Mouse (Mus musculus) skeletal muscle tissue, adult 2 months (tissue): ENCODE measurements around the gene Fcmr.

Source experiments
- DNase-seq: peaks from one replicate; pipeline ENCODE4 v3.0.0-alpha.2; 2012; ENCODE audit warnings: low read depth, low spot score

Gene Fcmr

GRCm38 (mm10) chr1:130865541-130866221 is at the start of gene Fcmr:
Fcmr (plus strand) TSS chr1:130865669.
- peak; percentile 7 for DNase-seq

GRCm38 (mm10) chr1:130819737-130820136 is 45.7 kb upstream of the Fcmr start:
- DNase-seq = no peak

DNA sequence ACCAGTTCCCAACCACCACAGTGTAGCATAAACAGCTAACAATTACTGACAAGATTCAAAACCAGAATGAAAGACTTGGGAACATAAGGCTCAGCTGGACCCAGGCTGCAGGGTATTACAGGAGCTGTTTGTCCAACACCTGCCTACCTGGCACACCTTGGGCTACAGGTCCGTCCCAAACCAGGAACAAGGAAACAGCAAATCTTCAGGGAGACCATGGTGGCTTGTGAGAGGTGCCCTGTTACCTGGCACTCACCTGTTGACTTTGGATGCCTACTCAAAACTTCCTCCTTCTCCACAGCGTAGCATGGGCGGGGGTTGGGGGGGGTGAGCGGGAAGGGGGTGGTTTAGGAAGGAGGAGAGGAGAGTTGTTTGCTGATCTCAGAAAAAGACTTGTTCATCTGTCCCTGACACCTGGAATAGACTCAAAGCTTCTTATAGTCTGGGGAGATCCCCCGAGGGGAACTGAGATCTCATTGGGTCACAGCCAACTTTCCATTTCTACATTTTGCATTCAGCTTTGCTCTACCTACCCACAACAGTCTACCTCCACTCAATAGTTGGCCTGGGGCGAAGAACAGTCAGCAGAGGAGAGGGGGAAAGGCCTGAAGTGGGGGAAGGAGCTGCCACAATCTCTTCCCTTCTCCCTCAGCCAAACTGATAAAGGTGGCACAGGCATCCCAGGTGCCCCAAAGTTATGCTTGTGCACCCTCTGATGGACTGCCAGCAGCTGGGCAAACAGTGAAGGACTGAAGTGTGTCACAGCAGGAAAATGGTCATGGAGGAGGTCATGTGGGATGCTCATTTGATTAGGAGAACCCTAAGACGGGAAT is 44.9 kb upstream of the Fcmr start:
- DNase-seq = peak; percentile 20

- DNase-seq = no peak
Measured at GRCm38 (mm10) chr1:130821149-130821471, 44.4 kb upstream of the Fcmr start.

- DNase-seq = no peak
Measured at GRCm38 (mm10) chr1:130821911-130822625, 43.4 kb upstream of the Fcmr start.

DNA sequence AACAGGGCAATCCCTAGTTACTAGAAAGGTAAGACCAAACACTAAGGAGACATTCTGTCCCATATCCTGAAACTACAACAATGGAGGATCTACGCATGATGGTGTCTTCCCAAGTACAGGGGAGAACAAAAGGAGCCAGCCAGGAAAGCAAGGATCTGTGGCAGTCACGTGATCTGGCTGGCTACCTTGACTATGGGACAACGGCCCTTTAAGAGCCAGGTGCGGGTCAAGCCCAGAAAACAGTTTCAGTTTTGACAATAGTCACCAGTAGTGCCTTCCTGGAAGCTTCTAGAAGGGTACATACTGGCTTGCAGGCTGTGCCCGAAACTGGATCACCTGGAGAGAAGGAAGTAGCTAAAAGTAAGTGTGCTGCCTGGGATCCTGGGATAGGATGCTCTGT is 39.0 kb upstream of the Fcmr start, which contains the start of gene Pigr:
Gene Pigr (plus strand): TSS at position 237 of the 400 bp plus-strand sequence.
- no peak for DNase-seq

DNA sequence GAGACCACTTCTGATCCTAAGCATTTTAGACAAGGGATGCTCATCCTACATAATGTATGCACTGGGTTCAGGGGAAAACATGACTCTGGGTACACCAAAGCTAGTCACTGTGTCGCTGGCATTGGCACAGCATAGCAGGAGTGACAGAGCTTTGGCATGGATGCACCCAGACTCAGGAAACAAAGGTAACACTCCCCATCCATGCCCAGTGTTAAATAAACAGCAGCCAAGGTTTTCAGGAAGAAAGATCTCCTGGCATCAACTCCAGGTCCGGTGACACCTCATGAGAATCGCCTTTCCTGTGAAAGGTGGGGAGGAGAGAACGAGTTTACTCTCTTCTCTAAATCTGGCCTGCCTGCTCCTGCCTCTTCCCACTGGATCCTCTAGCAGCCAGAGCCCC is 36.8 kb upstream of the Fcmr start:
- no peak for DNase-seq

DNA sequence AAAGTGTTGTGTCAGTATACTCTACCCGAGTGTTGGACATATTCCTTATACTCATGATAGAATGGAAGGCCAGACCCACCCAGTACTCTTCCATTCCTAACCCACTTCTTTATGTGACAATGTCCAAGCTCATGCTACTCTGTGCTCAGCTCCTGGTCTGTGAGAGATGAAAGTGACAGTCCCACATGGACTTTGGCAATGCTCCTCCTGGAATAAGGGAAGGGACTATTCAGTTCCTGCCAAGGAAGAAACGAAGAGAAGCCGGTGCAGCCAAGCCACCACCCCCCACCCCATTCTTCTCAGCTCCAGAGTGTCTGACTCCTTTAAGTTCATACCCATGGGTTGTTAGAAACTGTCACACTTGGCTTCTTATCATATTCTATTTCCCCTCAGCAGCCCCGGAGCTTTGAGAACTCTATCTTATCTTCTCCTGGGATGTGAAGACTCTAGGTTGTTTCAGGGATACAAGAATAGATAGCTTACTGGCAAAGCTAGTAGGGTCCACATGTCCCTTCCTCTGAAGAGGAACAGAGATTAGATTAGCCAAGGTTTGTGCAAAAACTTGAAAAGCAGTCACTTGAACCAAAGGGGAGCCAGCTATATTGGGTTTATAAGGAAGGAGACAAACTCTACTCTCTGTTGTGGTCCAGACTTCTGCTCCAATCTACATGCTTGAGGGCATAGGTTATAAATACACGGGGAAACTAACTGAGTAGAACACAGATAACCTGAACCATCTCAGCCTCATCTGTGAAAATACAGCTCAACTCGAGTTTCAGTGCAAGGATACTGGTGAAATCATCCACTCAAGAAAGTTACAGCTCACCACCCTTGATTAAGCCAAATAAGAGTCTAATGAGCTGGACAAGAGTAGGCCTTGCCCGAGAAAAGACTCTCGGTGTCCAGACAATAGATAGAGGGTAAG is 35.3 kb upstream of the Fcmr start:
- no peak for DNase-seq

DNA sequence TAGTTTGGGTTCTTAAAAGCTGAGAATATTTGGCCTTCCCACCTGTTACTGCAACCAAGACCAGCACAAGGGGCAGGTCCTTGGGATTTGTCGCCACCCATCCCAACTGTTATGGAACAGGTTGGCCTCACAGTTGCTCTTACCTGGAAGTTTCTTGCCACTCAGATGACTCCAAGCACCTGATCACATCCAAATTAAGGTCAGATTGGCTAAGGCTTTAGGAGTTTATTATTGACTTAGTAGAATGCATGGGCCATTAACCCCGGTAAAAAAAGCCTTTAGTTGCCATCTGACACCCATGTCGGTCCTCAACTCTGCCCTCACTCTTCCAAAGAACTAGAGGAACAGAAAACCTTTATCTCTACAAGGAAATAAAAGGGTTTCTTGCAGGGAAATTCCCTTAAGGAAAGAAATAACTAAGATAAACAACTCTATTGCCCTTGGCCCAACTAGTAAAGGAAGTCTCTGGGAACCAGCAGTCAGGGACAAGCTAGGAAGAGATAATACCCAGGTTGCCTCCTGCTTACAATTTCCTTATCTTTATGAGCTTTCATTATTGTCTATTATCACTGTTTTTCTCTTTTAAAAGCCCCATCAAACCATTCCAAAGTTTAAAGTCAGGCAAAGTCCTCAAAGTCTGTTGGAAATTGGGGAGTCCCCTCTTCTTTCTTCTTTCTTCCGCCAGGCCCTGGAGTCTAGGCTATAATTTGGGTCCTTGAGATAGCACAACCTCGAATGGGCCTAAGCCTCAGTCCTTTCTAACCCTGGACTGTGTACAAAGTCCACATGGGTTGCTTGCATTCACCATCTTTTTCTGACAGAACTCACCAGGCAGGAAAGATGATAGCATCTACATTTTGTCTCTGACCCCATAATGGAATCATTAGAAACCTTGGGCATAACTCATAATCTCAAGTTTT is 33.0 kb upstream of the Fcmr start:
- DNase-seq = no peak

GRCm38 (mm10) chr1:130835161-130835936 is 30.1 kb upstream of the Fcmr start:
- no peak for DNase-seq

DNA sequence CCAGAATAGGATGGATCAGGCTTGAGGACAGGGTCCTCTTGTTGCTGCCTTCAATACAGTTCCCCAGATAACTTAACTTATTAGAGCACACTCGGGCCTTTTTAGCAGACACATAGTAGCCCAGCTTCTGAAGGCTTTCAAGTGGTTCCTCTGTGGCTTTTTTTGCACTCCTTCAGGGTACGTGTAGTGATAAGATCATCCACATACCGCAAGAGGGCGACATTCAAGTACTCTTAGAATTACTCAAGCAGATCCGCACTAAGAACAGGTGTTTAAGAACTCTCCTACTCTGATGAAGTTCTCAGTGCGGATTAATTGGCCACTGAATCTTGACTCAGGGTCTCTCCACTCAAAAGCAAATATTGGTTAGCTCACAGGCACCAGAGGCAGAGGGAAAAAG is 27.2 kb upstream of the Fcmr start:
- no peak for DNase-seq

- DNase-seq = no peak
Measured at GRCm38 (mm10) chr1:130840599-130841379, 24.7 kb upstream of the Fcmr start.

DNA sequence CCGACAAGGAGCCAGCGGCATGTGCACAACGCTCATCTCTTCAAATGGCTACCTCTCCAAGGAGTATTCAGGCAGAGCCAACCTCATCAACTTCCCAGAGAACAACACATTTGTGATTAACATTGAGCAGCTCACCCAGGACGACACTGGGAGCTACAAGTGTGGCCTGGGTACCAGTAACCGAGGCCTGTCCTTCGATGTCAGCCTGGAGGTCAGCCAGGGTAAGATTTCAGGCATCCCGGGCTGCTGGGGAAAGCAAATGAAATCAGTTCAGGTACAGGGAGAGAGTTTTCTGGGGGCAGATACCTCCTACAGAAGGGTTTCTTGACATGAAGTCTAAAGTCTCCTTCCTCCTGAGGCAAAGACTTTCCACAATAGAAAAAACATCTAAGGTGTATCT is 23.8 kb upstream of the Fcmr start:
- DNase-seq = no peak

DNA sequence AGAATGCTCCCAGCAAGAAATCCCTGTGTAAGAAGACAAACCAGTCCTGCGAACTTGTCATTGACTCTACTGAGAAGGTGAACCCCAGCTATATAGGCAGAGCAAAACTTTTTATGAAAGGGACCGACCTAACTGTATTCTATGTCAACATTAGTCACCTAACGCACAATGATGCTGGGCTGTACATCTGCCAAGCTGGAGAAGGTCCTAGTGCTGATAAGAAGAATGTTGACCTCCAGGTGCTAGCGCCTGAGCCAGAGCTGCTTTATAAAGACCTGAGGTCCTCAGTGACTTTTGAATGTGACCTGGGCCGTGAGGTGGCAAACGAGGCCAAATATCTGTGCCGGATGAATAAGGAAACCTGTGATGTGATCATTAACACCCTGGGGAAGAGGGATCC is 21.0 kb upstream of the Fcmr start:
- DNase-seq = no peak

DNA sequence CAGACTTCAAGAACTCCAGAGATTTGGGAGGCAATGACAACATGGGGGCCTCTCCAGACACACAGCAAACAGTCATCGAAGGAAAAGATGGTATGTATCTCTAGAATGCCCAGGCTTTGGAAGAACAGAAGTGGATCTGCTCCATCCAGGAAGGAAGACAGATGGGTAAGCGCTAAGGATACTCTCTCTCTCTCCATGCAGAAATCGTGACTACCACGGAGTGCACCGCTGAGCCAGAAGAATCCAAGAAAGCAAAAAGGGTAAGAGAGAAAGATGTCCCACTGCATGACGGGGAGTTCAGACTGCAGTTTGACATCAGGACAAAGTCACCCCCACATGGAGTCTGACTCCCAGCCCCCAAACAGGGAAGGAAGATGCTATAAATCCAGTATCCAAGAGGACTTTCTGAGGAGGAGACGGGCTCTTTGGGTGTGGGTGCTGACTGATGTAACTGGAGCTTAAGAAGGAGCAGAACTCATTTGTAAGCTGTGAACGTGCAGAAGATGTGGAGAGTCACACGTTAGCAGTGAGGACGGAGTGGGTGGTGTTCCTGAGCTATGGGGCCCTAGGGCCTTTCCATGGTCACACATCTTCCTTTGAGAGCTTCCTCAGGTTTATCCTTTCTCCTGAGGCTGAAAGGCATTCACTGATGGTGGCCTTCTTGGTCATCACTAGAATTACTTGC is 15.8 kb upstream of the Fcmr start:
- DNase-seq = no peak

GRCm38 (mm10) chr1:130850405-130850804 is 15.1 kb upstream of the Fcmr start:
- DNase-seq = no peak

GRCm38 (mm10) chr1:130854819-130855218 is 10.7 kb upstream of the Fcmr start:
- no peak for DNase-seq

DNA sequence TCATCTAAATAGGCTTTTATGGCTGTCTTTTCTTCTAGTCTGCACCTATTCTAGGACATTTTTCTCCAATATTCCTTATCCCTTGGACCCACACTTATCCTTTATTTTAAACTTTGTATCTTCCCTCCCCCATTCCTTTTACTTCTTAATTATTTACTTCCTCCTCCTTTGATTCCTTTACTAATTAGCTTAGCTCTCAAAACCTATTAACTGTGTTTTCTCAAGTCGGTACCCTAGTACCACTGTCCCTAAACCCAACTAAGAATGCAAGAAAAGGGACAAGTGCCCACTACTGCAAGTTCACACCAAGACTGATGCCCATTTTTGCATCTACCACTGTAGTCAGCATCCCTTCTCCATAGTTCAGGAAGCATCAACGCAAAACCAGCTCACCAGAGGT is 9.7 kb upstream of the Fcmr start:
- no peak for DNase-seq
